Mouse (Mus musculus) retina, postnatal 1 day (tissue): ENCODE measurements around the gene Olfr1270.
"Not testable (repeated sequence)": the region's sequence is repeated elsewhere in the genome, so short reads cannot be mapped to it uniquely, and the experiment has no call there.

Experiments
- DNase-seq: peaks from one replicate; pipeline ENCODE4 v3.0.0-alpha.2; 2012

The Olfr1270 gene

DNA sequence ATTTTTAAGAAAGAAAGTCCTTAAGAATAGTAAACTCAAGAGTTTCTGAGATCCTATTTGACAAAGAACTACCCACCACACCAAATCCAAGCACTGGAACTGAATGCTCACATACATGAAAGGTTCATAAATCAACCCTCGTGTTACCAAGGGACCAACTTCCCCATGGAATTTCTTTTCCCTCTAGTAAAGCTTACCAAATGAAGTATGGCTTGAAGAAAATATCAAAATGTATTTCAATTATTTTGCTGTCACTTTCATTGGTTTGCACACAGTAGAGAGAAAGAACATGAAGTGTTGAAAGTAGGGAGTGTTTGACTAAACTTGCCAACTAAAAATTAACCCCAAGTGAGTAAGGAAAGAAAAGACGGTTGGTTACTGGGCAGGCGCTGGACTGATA, at the start of gene Olfr1270:
TSS of gene Olfr1270 (minus strand) at position 101 of the 400 bp plus-strand sequence.
- DNase-seq, result no peak

DNA sequence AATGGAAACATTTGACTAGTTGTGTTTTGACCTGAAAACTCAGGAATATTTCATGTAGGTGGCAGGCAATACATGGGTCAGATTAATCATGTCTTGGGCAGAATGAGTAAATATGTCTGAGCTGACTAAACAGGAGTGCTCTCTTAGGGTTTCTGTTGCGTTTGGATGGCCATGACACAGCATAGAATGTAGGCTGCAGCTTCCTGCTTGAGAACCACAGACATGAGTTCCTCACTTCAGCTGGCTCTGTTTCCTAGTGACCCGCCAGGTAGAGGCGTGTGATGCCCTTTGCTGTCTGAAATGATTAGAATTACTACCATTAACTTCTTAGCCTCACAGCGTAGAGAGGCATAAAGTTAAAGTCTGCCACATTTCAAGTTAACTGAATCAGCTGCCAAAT, 46.7 kb upstream of the Olfr1270 start:
- not testable (repeated sequence) for DNase-seq

DNA sequence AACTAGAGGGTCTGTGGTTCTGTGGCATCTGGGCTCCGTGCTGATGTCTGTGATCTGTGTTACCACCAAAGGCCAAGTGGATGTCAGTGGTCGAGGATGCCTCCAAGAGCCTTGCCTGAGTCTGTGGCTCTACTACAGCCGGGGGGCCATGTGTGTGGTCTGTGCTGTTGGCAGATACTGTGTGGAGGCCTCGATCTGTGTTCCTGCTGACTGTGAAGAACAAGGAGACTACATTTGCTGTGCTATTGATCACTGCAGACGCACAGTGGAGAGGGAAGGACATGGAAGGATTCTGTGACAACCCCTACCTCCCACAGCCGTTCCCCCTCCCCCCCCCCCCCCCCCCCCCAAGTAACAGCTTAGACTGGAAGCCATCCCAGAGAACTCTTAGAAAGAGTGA, 42.4 kb upstream of the Olfr1270 start:
- DNase-seq, result not testable (repeated sequence)

DNA sequence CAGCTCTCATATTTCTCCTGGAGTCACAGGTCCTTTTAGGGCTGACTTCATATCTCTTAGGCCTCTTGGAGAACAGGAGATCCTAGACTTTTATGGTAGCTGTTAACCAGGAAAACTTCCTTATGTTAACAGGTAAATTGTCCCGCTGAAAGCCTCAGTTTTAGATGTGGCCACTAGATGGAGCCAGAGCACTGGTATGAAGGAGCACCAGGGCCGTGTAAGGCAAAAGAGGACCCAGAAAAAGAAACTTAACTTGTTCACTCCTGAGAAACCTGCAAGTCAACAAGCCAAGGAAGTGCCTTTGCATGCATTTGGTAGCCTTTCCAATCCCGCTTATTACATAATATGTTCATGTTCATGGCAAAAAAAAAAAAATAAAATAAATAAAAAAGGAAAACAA, 41.9 kb upstream of the Olfr1270 start:
- not testable (repeated sequence) for DNase-seq

GRCm38 (mm10) chr2:90187082-90187481, 34.2 kb upstream of the Olfr1270 start:
- not testable (repeated sequence) for DNase-seq

- DNase-seq, result not testable (repeated sequence)
Measured at GRCm38 (mm10) chr2:90186082-90186481, 33.2 kb upstream of the Olfr1270 start.

DNA sequence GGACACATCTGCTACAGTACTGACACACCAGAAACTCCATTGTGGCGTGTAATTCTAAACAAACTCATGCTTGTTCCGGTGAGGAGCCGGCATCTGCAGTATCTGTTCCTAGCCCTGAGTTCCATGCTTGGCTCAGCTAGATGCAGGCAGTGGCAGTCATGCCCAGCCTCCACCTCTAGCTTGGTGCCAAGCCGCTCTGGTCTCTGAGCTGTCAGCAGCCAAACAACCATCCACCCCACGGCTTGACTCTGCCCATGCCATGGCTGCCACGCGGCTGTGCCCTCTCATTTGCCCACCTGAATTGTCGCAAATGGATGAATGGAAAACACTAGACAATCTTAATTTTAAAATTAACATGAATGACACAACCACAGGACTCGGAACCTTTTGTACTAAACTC, 1.0 kb upstream of the Olfr1270 start:
- DNase-seq, result no peak

DNA sequence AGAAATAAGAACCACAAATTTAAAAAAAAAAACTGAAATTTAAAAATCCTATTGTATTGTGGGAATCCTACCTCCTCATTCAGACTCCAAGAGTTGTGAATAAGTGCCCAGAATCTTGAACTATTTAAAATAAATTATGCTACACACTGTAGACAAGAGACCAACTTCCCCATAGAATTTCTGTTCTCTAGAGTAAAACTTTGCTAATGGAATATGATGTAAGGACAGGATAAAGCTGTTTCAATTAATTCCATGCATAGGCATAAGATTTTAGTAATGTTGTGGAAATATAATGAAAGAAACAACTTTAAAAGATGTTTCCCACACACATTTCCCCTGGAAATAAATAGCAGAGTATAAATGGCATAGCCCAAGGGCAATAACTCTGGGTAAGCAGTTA, 10.7 kb downstream of the Olfr1270 start, which contains the start of gene Olfr32:
TSS of gene Olfr32 (minus strand) at position 101 of the 400 bp plus-strand sequence.
- no peak for DNase-seq

- no peak for DNase-seq
Measured at GRCm38 (mm10) chr2:90121312-90121711, 31.6 kb downstream of the Olfr1270 start, which contains the start of gene Olfr1269. Olfr1269 (minus strand) TSS chr2:90121412.
